Mouse (Mus musculus): ENCODE measurements around the gene Mical1. TPM values are rescaled to one million over a fixed set of nuclear protein-coding genes. Genes with fewer than 3 reads are reported as not detected.

Mical1 gene
- total and polyA plus RNA-seq, 3 experiments = 23.0 to 67.4 (median 36.3) TPM

GRCm38 (mm10) chr10:41518981-41519618 lies 43.0 kb downstream of the Mical1 start, which contains the start of gene Cd164:
Gene Cd164, plus strand, starts transcription at chr10:41519414.
- Histone ChIP-seq H3K27ac (ENCODE audit: insufficient read depth, low read depth) (peak within 1 kb of the TSS; percentile 88), H3K36me3 (replicated peaks in 1 of 2; ENCODE audit: control insufficient read depth in 1 of 2, insufficient read depth in 1 of 2, low read length in 1 of 2) (peaks cover 6 to 16% of the 10 kb centered on the region in 2 experiments), H3K27me3 (replicated peaks) (no peaks in the 10 kb centered on the region), H3K79me2 (replicated peaks; ENCODE audit: control insufficient read depth, extremely low read depth, insufficient read depth, poor library complexity, severe bottlenecking) (peaks cover 41% of the 10 kb centered on the region), H3K9ac (ENCODE audit: insufficient read depth, low read depth) (peak within 1 kb of the TSS; percentile 85), H3K9me3 (replicated peaks; ENCODE audit: low read length) (no peaks in the 10 kb centered on the region), H3K4me3 (replicated peaks in 1 of 3; ENCODE audit: low read depth in 2 of 3, low read length in 2 of 3, poor library complexity in 1 of 3) (peak within 1 kb of the TSS; percentile 91 to 96 (median 94)), H3K4me2 (ENCODE audit: insufficient read depth, low read depth, poor library complexity, severe bottlenecking) (peak within 1 kb of the TSS; percentile 68), H3K4me1 (ENCODE audit: control insufficient read depth in 1 of 2, insufficient read depth in 2 of 2) (peaks cover 14 to 47% of the 10 kb centered on the region in 2 experiments)
- dilution Hi-C loops (cut with MboI; ENCODE audit: extremely low pct_ligation_motif_present, extremely low pct_unique_long_range_greater_than_20kb, low sequenced_read_pairs) (no loop called here), in situ Hi-C loops (cut with MboI; ENCODE audit: low pct_ligation_motif_present, low pct_unique_long_range_greater_than_20kb, low sequenced_read_pairs) (loop anchor here (5.0 to 25.0 kb wide), 3 partner anchors 163 to 443 kb away; partner anchors contain the start of genes Cep57l1 and Sesn1)
- TF ChIP-seq HCFC1 (IDR thresholded peaks at IDR 0.05; ENCODE audit: low read depth, low read length) (peak; percentile 22; the same call in 1 of the 2 replicates), MEF2A (IDR thresholded peaks at IDR 0.05; ENCODE audit: borderline replicate concordance, low read depth, low read length) (0 out of 2 replicates have a peak, but pooled peaks have one; percentile 31), RCOR1 (conservative IDR thresholded peaks at IDR 0.05; ENCODE audit: low read depth, low read length) (peak; percentile 5; the same call in 1 of the 2 replicates), RAD21 (IDR thresholded peaks at IDR 0.05; ENCODE audit: low read depth, low read length) (no peak), POLR2AphosphoS2 (IDR thresholded peaks at IDR 0.05; ENCODE audit: low read depth, low read length) (peak; percentile 67; the same call in 1 of the 2 replicates), MAFK (IDR thresholded peaks at IDR 0.05; ENCODE audit: insufficient replicate concordance, low read length) (no peak; the same call in 1 of the 2 replicates), E2F4 (IDR thresholded peaks at IDR 0.05; ENCODE audit: insufficient replicate concordance, low read depth, low read length) (no peak), CHD1 (IDR thresholded peaks at IDR 0.05; ENCODE audit: low read depth, low read length) (peak; percentile 99), NELFE (IDR thresholded peaks at IDR 0.05; ENCODE audit: low read depth, low read length) (peak; percentile 97), JUN (IDR thresholded peaks at IDR 0.05; ENCODE audit: insufficient read depth, low read depth, low read length) (no peak), MAZ (IDR thresholded peaks at IDR 0.05; ENCODE audit: low read depth, low read length) (peak; percentile 42; the same call in 1 of the 2 replicates), POLR2A (IDR thresholded peaks at IDR 0.05; ENCODE audit: low read depth, low read length) (peak; percentile 97), JUND (conservative IDR thresholded peaks at IDR 0.05; ENCODE audit: low read depth, low read length) (no peak), UBTF (IDR thresholded peaks at IDR 0.05; ENCODE audit: low read depth, low read length) (no peak), USF2 (conservative IDR thresholded peaks at IDR 0.05; ENCODE audit: low read depth, low read length) (peak; percentile 97), IRF4 (IDR thresholded peaks at IDR 0.05; ENCODE audit: low read depth, low read length) (no peak; the same call in 1 of the 2 replicates), ZMIZ1 (IDR thresholded peaks at IDR 0.05; ENCODE audit: low read depth, low read length) (peak; percentile 97), TCF12 (IDR thresholded peaks at IDR 0.05; ENCODE audit: low read depth, low read length) (peak; percentile 94), NRF1 (IDR thresholded peaks at IDR 0.05; ENCODE audit: low read depth, low read length) (peak; percentile 50), EP300 (IDR thresholded peaks at IDR 0.05; ENCODE audit: low read length) (no peak), BHLHE40 (IDR thresholded peaks at IDR 0.05; ENCODE audit: low read depth, low read length) (peak; percentile 88), MAX (IDR thresholded peaks at IDR 0.05; ENCODE audit: low read length) (peak; percentile 92), TBP (conservative IDR thresholded peaks at IDR 0.05; ENCODE audit: low read depth, low read length) (peak; percentile 86), ELF1 (IDR thresholded peaks at IDR 0.05; ENCODE audit: low read depth, low read length) (0 out of 2 replicates have a peak, but pooled peaks have one; percentile 11), USF1 (IDR thresholded peaks at IDR 0.05; ENCODE audit: low read depth, low read length) (peak; percentile 89), SMC3 (IDR thresholded peaks at IDR 0.05; ENCODE audit: low read depth, low read length) (peak; percentile 6; the same call in 1 of the 2 replicates), SIN3A (IDR thresholded peaks at IDR 0.05; ENCODE audit: low read length) (0 out of 2 replicates have a peak, but pooled peaks have one; percentile 9)
- DNase-seq (ENCODE audit: extremely low read depth) = peak; percentile 84

Measured in CH12.LX (cell line).